In the genomic region with DNA sequence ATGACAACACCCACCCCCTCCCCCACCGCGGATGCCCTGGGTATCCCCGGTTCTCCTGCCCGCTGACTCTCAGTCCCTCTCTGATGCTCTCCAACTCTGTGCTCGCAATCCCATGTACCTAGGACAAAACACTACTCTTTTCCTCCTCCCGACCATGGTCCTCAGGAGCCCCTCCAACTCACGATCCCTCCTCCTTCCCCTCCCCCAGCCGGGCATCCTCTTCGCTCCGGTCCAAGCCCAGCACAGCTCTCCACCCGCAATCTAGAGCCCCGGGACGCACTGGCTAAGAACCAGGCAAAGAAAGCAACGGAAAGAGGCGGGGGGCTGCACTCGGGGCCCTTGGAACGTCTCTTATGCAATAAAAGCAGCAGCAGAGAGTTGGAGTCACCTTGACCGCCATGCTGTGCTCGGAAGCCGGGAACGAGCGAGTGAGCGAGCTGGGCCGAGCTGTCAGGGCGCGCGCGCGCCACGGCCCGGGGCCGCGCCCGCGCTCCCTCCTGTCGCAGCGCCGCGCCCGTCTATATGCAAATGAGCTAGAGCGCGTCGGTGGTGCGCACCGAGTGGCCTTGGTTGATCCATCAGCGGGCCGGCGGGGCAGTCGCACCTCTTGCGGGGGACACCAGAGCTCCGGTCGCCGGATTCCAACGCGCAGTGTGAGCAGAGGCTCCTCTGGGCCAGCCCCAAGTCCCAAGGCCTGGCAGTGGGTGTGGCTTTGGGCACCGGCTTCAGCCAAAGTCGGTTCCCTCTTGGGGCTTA, we compare ENCODE assay signal across 8 mouse cellular contexts. TPM values are rescaled to one million over a fixed set of nuclear protein-coding genes. Genes with fewer than 3 reads are reported as not detected.
DNase-seq lines count a peak whose midpoint lies in the region; ATAC-seq lines count a peak whose summit lies in the region.

A gene (minus strand): TSS at position 625 of the 756 bp plus-strand sequence.

- H3K27me3 ChIP-seq in hindbrain, embryonic 11.5 days (ENCODE audit: control insufficient read depth, insufficient read depth, low read length) = no peaks in the 10 kb centered on the region

- DNase-seq in NIH3T3 (ENCODE audit: low read depth) = peak; percentile 90
- peak; percentile 87 to 88 for DNase-seq in cerebellum, postnatal 10 days
- peak; percentile 57 to 69 for DNase-seq in frontal cortex, postnatal 10 days (ENCODE audit: low spot score in 2 of 2)
- DNase-seq in hindbrain, embryonic 11.5 days (ENCODE audit: low spot score) = peak; percentile 91
- DNase-seq in layer of hippocampus, postnatal 10 days (ENCODE audit: low spot score in 2 of 2) = peak; percentile 72 to 77
- peak; percentile 84 for DNase-seq in lung, postnatal 10 days
- peak; percentile 63 for DNase-seq in ovary, postnatal 14 days (ENCODE audit: low spot score)
- DNase-seq in thymus, postnatal 14 days = peak; percentile 77

- no peaks in the 10 kb centered on the region for H3K36me3 ChIP-seq in hindbrain, embryonic 11.5 days (ENCODE audit: control insufficient read depth, insufficient read depth, low read length)

- peak within 1 kb of the TSS; percentile 44; the same call in 1 of the 2 replicates for H3K27ac ChIP-seq in hindbrain, embryonic 11.5 days (ENCODE audit: low read depth, low read length)

- WGBS in hindbrain, embryonic 11.5 days = under 1% methylated on average over 56 of the region's 57 CpGs

- no peaks in the 10 kb centered on the region for H3K9me3 ChIP-seq in hindbrain, embryonic 11.5 days (ENCODE audit: control insufficient read depth, low read length)

- peak; percentile 95 for ATAC-seq in hindbrain, embryonic 11.5 days (ENCODE audit: low FRiP score)

- H3K4me3 ChIP-seq in hindbrain, embryonic 11.5 days (ENCODE audit: low read depth, low read length) = peak within 1 kb of the TSS; percentile 51

- H3K4me1 ChIP-seq in hindbrain, embryonic 11.5 days (replicated peaks; ENCODE audit: control insufficient read depth, insufficient read depth, low read length) = 0 out of 2 replicates have a peak, but pooled peaks cover 2% of the 10 kb centered on the region

- H3K9ac ChIP-seq in hindbrain, embryonic 11.5 days (ENCODE audit: low read depth, low read length) = peak within 1 kb of the TSS; percentile 54

- H3K4me2 ChIP-seq in hindbrain, embryonic 11.5 days (replicated peaks; ENCODE audit: low read depth, low read length) = peak within 1 kb of the TSS; percentile 51

RNA-seq across cellular contexts. Expression of the gene that starts here (rescaled TPM):
- 39.7 and 41.5 TPM in 2 replicates for polyA plus RNA-seq in hindbrain, embryonic 11.5 days (2014; fragmentation: Nextera tagmentation; extraction: Ambion mirVana)
- total RNA-seq in layer of hippocampus, postnatal 10 days (2021) = 100 to 1,000 TPM; 169 to 170 TPM

Comparison
In these comparisons a context has a peak if more than half of its experiments do, and no peak if none do; other contexts are left out.
1. Peak in every context shown above with its lines: DNase-seq, ATAC-seq, H3K4me3 ChIP-seq and H3K27ac ChIP-seq.